Mouse (Mus musculus) CH12.LX (cell line): ENCODE measurements around the gene Fgfr2.

ENCODE experiments used
- BHLHE40 ChIP-seq: IDR thresholded peaks from 2 replicates; pipeline ENCODE4 v1.6.1; 2011; ENCODE audit warnings: mild to moderate bottlenecking, low read depth, low read length, improper control_type of control experiment
- CHD2 ChIP-seq: IDR thresholded peaks from 2 replicates; pipeline ENCODE4 v1.6.1; 2011; ENCODE audit warnings: low read length, improper control_type of control experiment
- CTCF ChIP-seq, 2 experiments: IDR thresholded peaks in 1 of 2; conservative IDR thresholded peaks in 1 of 2; 2 replicates each; pipeline ENCODE4 v1.5.1; 2011 to 2012; ENCODE audit warnings: low read depth in 2 of 2, low read length in 2 of 2, improper control_type of control experiment in 1 of 2, inconsistent platforms in 1 of 2, mild to moderate bottlenecking in 1 of 2, moderate library complexity in 1 of 2
- EP300 ChIP-seq: IDR thresholded peaks from 2 replicates; pipeline ENCODE4 v1.6.1; 2011; ENCODE audit warnings: low read length, improper control_type of control experiment
- ETS1 ChIP-seq: conservative IDR thresholded peaks from 2 replicates; pipeline ENCODE4 v1.6.1; 2012; ENCODE audit warnings: low read depth, mild to moderate bottlenecking, inconsistent platforms, low read length, improper control_type of control experiment, moderate library complexity
- JUND ChIP-seq: conservative IDR thresholded peaks from 2 replicates; pipeline ENCODE4 v1.6.1; 2011; ENCODE audit warnings: low read depth, low read length, improper control_type of control experiment
- MAX ChIP-seq: IDR thresholded peaks from 2 replicates; pipeline ENCODE4 v1.6.1; 2011; ENCODE audit warnings: low read length, improper control_type of control experiment
- POLR2A ChIP-seq: IDR thresholded peaks from 2 replicates; pipeline ENCODE4 v1.6.1; 2011; ENCODE audit warnings: low read depth, mild to moderate bottlenecking, improper control_type of control experiment, low read length
- POLR2AphosphoS2 ChIP-seq: IDR thresholded peaks from 2 replicates; pipeline ENCODE4 v1.6.1; 2011; ENCODE audit warnings: low read depth, low read length, improper control_type of control experiment
- RAD21 ChIP-seq: IDR thresholded peaks from 2 replicates; pipeline ENCODE4 v1.6.1; 2011; ENCODE audit warnings: low read depth, mild to moderate bottlenecking, low read length, improper control_type of control experiment, moderate library complexity
- ZC3H11A ChIP-seq: IDR thresholded peaks from 2 replicates; pipeline ENCODE4 v1.6.1; 2012; ENCODE audit warnings: low read depth, mild to moderate bottlenecking, inconsistent platforms, low read length, improper control_type of control experiment
- ZKSCAN1 ChIP-seq: IDR thresholded peaks from 2 replicates; pipeline ENCODE4 v1.6.1; 2012; ENCODE audit warnings: low read depth, inconsistent platforms, low read length, improper control_type of control experiment, borderline replicate concordance

DNA sequence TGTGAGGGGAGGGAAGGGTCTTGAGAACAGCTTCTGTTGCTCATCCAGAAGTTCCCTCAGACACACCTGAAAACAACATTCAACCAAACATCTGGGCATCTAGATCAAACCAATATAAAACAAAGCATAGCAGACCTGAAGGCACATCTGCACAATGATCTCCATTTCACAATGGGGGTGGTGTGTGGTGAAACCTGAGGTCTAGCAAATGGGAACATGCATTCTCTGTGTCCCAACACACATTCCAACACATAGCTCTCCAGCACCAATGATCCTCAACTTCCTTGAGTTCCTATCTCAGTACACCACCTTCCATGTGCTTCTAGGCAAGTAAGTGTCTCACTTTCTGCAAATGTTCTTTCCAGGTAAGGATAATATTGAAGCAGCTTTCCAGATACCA lies 707.3 kb downstream of the Fgfr2 start:
- TF ChIP-seq ZC3H11A (no peak), POLR2A (no peak), RAD21 (no peak), CTCF (conservative IDR thresholded peaks at IDR 0.05 in 1 of 2, IDR thresholded peaks at IDR 0.05 in 1 of 2; ENCODE audit: low read depth in 2 of 2, low read length in 2 of 2) (no peak), ETS1 (no peak), EP300 (no peak), BHLHE40 (no peak), ZKSCAN1 (no peak), JUND (no peak), CHD2 (no peak), POLR2AphosphoS2 (no peak), MAX (no peak)
